Mouse (Mus musculus) embryonic facial prominence, embryonic 11.5 days (tissue): ENCODE results near the gene Uba52. TPM values are rescaled to one million over a fixed set of nuclear protein-coding genes. Genes with fewer than 3 reads are reported as not detected.
A peak's percentile ranks its signal among the peaks of the same experiment; 100 is the strongest.

Source experiments
- ATAC-seq: fragments of 200-750 bp; cut with Nextera tagmentation; replicated peaks from 2 replicates; pipeline ENCODE4 v1.8.0; 2017; ENCODE audit warnings: low read depth; ENCODE audit not compliant: insufficient number of reproducible peaks, low FRiP score, low TSS enrichment
- DNase-seq: peaks from one replicate; pipeline ENCODE4 v3.0.0-alpha.2; 2015; ENCODE audit warnings: low spot score
- H3K27ac ChIP-seq: fragments of 300-500 bp; sonication (generic); replicated peaks from 2 replicates; pipeline ENCODE4 v1.5.1; 2014; ENCODE audit warnings: mild to moderate bottlenecking, low read depth, low read length, control low read depth
- H3K27me3 ChIP-seq: fragments of 300-500 bp; sonication (generic); 2 replicates; pipeline ENCODE4 v1.6.1; 2014; ENCODE audit warnings: mild to moderate bottlenecking, low read length, moderate library complexity, mixed read lengths; ENCODE audit not compliant: control insufficient read depth, insufficient read depth
- H3K36me3 ChIP-seq: fragments of 300-500 bp; sonication (generic); replicated peaks from 2 replicates; pipeline ENCODE4 v1.6.1; 2014; ENCODE audit warnings: low read depth, mild to moderate bottlenecking, low read length, moderate library complexity, mixed read lengths; ENCODE audit not compliant: control insufficient read depth, insufficient read depth
- H3K4me1 ChIP-seq: fragments of 300-500 bp; sonication (generic); 2 replicates; pipeline ENCODE4 v1.6.1; 2014; ENCODE audit warnings: low read length, mixed read lengths; ENCODE audit not compliant: control insufficient read depth, insufficient read depth
- H3K4me2 ChIP-seq: fragments of 300-500 bp; sonication (generic); 2 replicates; pipeline ENCODE4 v1.6.1; 2014; ENCODE audit warnings: low read depth, mild to moderate bottlenecking, control low read depth, low read length, moderate library complexity
- H3K4me3 ChIP-seq: fragments of 300-500 bp; sonication (generic); 2 replicates; pipeline ENCODE4 v1.5.1; 2014; ENCODE audit warnings: low read depth, low read length, control low read depth
- H3K9ac ChIP-seq: fragments of 300-500 bp; sonication (generic); replicated peaks from 2 replicates; pipeline ENCODE4 v1.6.1; 2014; ENCODE audit warnings: mild to moderate bottlenecking, control low read depth, low read length
- H3K9me3 ChIP-seq: fragments of 300-500 bp; sonication (generic); replicated peaks from 2 replicates; pipeline ENCODE4 v1.6.1; 2016; ENCODE audit warnings: mild to moderate bottlenecking, low read length, inconsistent platforms, mixed read lengths; ENCODE audit not compliant: control insufficient read depth
- WGBS: fragments of 180-500 bp; shearing (Covaris S2); extraction: QIAGEN DNeasy Blood & Tissue Kit; methylation state at CpG from one replicate; pipeline ENCODE4 v1.1.7; 2014; 5-methylcytosine and 5-hydroxymethylcytosine counted together
- polyA plus RNA-seq: library from polyadenylated mRNA; unstranded; fragments of >200 nt; fragmentation: Nextera tagmentation; extraction: Ambion mirVana; gene quantifications from 2 replicates; pipeline ENCODE4 v1.2.1, GENCODE M21; 2014

Gene Uba52
- polyA plus RNA-seq, 1 experiment from 2014 or later, result 783 TPM

GRCm38 (mm10) chr8:70468733-70469132 is 41.9 kb downstream of the Uba52 start:
- WGBS, result 89% methylated on average over 4 of the region's 4 CpGs

GRCm38 (mm10) chr8:70467907-70468306 is 42.7 kb downstream of the Uba52 start:
- ATAC-seq (no peak), DNase-seq (no peak)
- WGBS, result 75% methylated on average over 1 of the region's 1 CpGs
- Histone ChIP-seq H3K27me3 (no peaks in the 10 kb centered on the region), H3K4me2 (no peak overlapping the region), H3K36me3 (no peaks in the 10 kb centered on the region), H3K4me1 (no peaks in the 10 kb centered on the region), H3K27ac (no peak overlapping the region), H3K4me3 (no peak overlapping the region), H3K9me3 (no peaks in the 10 kb centered on the region), H3K9ac (no peak overlapping the region)

More at GRCm38 (mm10) chr8:70468733-70469132, 41.9 kb downstream of the Uba52 start:
- no peaks in the 10 kb centered on the region for H3K4me1 ChIP-seq
- no peak overlapping the region for H3K4me3 ChIP-seq
- no peaks in the 10 kb centered on the region for H3K27me3 ChIP-seq
- no peak for ATAC-seq
- no peaks in the 10 kb centered on the region for H3K9me3 ChIP-seq
- DNase-seq, result no peak
- H3K9ac ChIP-seq, result no peak overlapping the region
- H3K4me2 ChIP-seq, result no peak overlapping the region
- H3K27ac ChIP-seq, result no peak overlapping the region
- H3K36me3 ChIP-seq, result no peaks in the 10 kb centered on the region

- Histone ChIP-seq H3K4me3 (no peak overlapping the region), H3K4me1 (no peaks in the 10 kb centered on the region), H3K27ac (0 out of 2 replicates have a peak overlapping the region, but pooled peaks have one; percentile 20), H3K36me3 (no peaks in the 10 kb centered on the region), H3K9ac (no peak overlapping the region), H3K27me3 (no peaks in the 10 kb centered on the region), H3K4me2 (no peak overlapping the region), H3K9me3 (no peaks in the 10 kb centered on the region)
- ATAC-seq, result no peak
- 58% methylated on average over 5 of the region's 5 CpGs for WGBS
- DNase-seq, result no peak
Observed at GRCm38 (mm10) chr8:70467229-70467725, 43.3 kb downstream of the Uba52 start.

- Histone ChIP-seq H3K4me3 (no peak overlapping the region), H3K27me3 (no peaks in the 10 kb centered on the region), H3K9ac (no peak overlapping the region), H3K27ac (0 out of 2 replicates have a peak overlapping the region, but pooled peaks have one; percentile 20), H3K9me3 (no peaks in the 10 kb centered on the region), H3K36me3 (no peaks in the 10 kb centered on the region), H3K4me2 (no peak overlapping the region), H3K4me1 (no peaks in the 10 kb centered on the region)
- DNase-seq (no peak), ATAC-seq (no peak)
- 56% methylated on average over 11 of the region's 11 CpGs for WGBS
Observed at GRCm38 (mm10) chr8:70466771-70467170, 43.8 kb downstream of the Uba52 start.

GRCm38 (mm10) chr8:70466305-70466704 is 44.3 kb downstream of the Uba52 start:
- no peak overlapping the region for H3K27ac ChIP-seq
- 88% methylated on average over 4 of the region's 4 CpGs for WGBS

GRCm38 (mm10) chr8:70465701-70466100 is 44.9 kb downstream of the Uba52 start:
- DNase-seq (no peak), ATAC-seq (no peak)
- Histone ChIP-seq H3K4me1 (no peaks in the 10 kb centered on the region), H3K9me3 (no peaks in the 10 kb centered on the region), H3K9ac (no peak overlapping the region), H3K36me3 (no peaks in the 10 kb centered on the region), H3K27ac (no peak overlapping the region), H3K27me3 (no peaks in the 10 kb centered on the region), H3K4me3 (no peak overlapping the region), H3K4me2 (no peak overlapping the region)
- 89% methylated on average over 4 of the region's 4 CpGs for WGBS

More at GRCm38 (mm10) chr8:70466305-70466704, 44.3 kb downstream of the Uba52 start:
- Histone ChIP-seq H3K9ac (no peak overlapping the region), H3K4me1 (no peaks in the 10 kb centered on the region), H3K4me2 (no peak overlapping the region), H3K36me3 (no peaks in the 10 kb centered on the region), H3K4me3 (no peak overlapping the region), H3K9me3 (no peaks in the 10 kb centered on the region), H3K27me3 (no peaks in the 10 kb centered on the region)
- ATAC-seq (no peak), DNase-seq (no peak)

GRCm38 (mm10) chr8:70464162-70464561 is 46.4 kb downstream of the Uba52 start:
- 80% methylated on average over 6 of the region's 6 CpGs for whole genome bisulfite sequencing
- no peaks in the 10 kb centered on the region for H3K27me3 ChIP-seq
- no peak overlapping the region for H3K9ac ChIP-seq
- H3K4me1 ChIP-seq, result no peaks in the 10 kb centered on the region
- ATAC-seq, result no peak
- no peak overlapping the region for H3K4me2 ChIP-seq
- no peak overlapping the region for H3K4me3 ChIP-seq
- no peak overlapping the region for H3K27ac ChIP-seq
- no peaks in the 10 kb centered on the region for H3K9me3 ChIP-seq
- no peak for DNase-seq
- H3K36me3 ChIP-seq, result no peaks in the 10 kb centered on the region

- H3K4me3 ChIP-seq, result no peak overlapping the region
- no peak for ATAC-seq
- no peak overlapping the region for H3K4me2 ChIP-seq
- H3K27ac ChIP-seq, result no peak overlapping the region
- no peaks in the 10 kb centered on the region for H3K27me3 ChIP-seq
- H3K36me3 ChIP-seq, result no peaks in the 10 kb centered on the region
- no peak overlapping the region for H3K9ac ChIP-seq
- no peaks in the 10 kb centered on the region for H3K9me3 ChIP-seq
- 89% methylated on average over 4 of the region's 4 CpGs for WGBS
- H3K4me1 ChIP-seq, result no peaks in the 10 kb centered on the region
- DNase-seq, result no peak
Observed at GRCm38 (mm10) chr8:70463306-70463705, 47.3 kb downstream of the Uba52 start.
